Comparison of ENCODE assay signal across 8 mouse cellular contexts in genomic region chrX:95445141-95445540, GRCm38 (mm10). TPM values are rescaled to one million over a fixed set of nuclear protein-coding genes. Genes with fewer than 3 reads are reported as not detected.
A peak's percentile ranks its signal among the peaks of the same experiment; 100 is the strongest.
DNase-seq lines count a peak whose midpoint lies in the region; ATAC-seq and TF ChIP-seq lines count a peak whose summit lies in the region.

No protein-coding gene starts in this region.

- H3K27ac ChIP-seq in kidney, adult 2 months (ENCODE audit: insufficient read depth, low read depth, low read length): peak overlapping the region; percentile 92
- no peak overlapping the region for H3K27ac ChIP-seq in hindbrain, embryonic 13.5 days
- H3K27ac ChIP-seq in midbrain, embryonic 11.5 days (ENCODE audit: low read depth, low read length): no peak overlapping the region

- peak; percentile 81 for DNase-seq in kidney, adult 2 months
- DNase-seq in kidney, postnatal 14 days: no peak
- peak; percentile 67 for DNase-seq in brain, adult 2 months (ENCODE audit: low read depth, low spot score)
- DNase-seq in midbrain, embryonic 11.5 days (ENCODE audit: low spot score, missing footprints): no peak
- no peak for DNase-seq in layer of hippocampus, postnatal 14 days (ENCODE audit: low spot score in 2 of 2)
- DNase-seq in ovary, postnatal 14 days (ENCODE audit: low spot score): no peak
- no peak for DNase-seq in adrenal gland, postnatal 25 days

- H3K4me2 ChIP-seq in hindbrain, embryonic 13.5 days: peak overlapping the region; percentile 66
- H3K4me2 ChIP-seq in midbrain, embryonic 11.5 days: peak overlapping the region; percentile 55

- WGBS in kidney, adult 2 months: 13% methylated on average over 3 of the region's 3 CpGs
- WGBS in hindbrain, embryonic 13.5 days: 36% methylated on average over 3 of the region's 3 CpGs
- 34% methylated on average over 3 of the region's 3 CpGs for WGBS in midbrain, embryonic 11.5 days

- no peak for ATAC-seq in hindbrain, embryonic 13.5 days (ENCODE audit: low FRiP score)
- 0 out of 2 replicates have a peak, but pooled peaks have one; percentile 0 for ATAC-seq in midbrain, embryonic 11.5 days (ENCODE audit: low FRiP score)

- H3K4me3 ChIP-seq in kidney, adult 2 months (ENCODE audit: insufficient read depth, low read depth, low read length): peak overlapping the region; percentile 61
- peak overlapping the region; percentile 55 for H3K4me3 ChIP-seq in hindbrain, embryonic 13.5 days
- H3K4me3 ChIP-seq in midbrain, embryonic 11.5 days (ENCODE audit: low read depth, low read length): peak overlapping the region; percentile 52

- H3K27me3 ChIP-seq in kidney, adult 2 months (replicated peaks; ENCODE audit: control insufficient read depth, insufficient read depth, low read length): no peaks in the 10 kb centered on the region
- H3K27me3 ChIP-seq in hindbrain, embryonic 13.5 days: no peaks in the 10 kb centered on the region
- no peaks in the 10 kb centered on the region for H3K27me3 ChIP-seq in midbrain, embryonic 11.5 days (ENCODE audit: control insufficient read depth, insufficient read depth, low read length)

- H3K4me1 ChIP-seq in kidney, adult 2 months (ENCODE audit: control insufficient read depth, insufficient read depth, low read length): no peaks in the 10 kb centered on the region; the same call in 1 of the 2 replicates
- H3K4me1 ChIP-seq in hindbrain, embryonic 13.5 days (replicated peaks): peaks cover 20% of the 10 kb centered on the region
- H3K4me1 ChIP-seq in midbrain, embryonic 11.5 days (ENCODE audit: control insufficient read depth, insufficient read depth, low read length): peaks cover 2% of the 10 kb centered on the region; the same call in 1 of the 2 replicates

- TF ChIP-seq CTCF in kidney, adult 2 months (conservative IDR thresholded peaks at IDR 0.05; ENCODE audit: insufficient read depth, insufficient read length, low read depth, low read length): no peak

- no peak for TF ChIP-seq POLR2A in kidney, adult 2 months (IDR thresholded peaks at IDR 0.05; ENCODE audit: low read depth, low read length)

- H3K9ac ChIP-seq in hindbrain, embryonic 13.5 days: peak overlapping the region; percentile 29; the same call in 1 of the 2 replicates
- H3K9ac ChIP-seq in midbrain, embryonic 11.5 days (ENCODE audit: low read length): peak overlapping the region; percentile 63; the same call in 1 of the 2 replicates

- H3K36me3 ChIP-seq in kidney, adult 2 months (ENCODE audit: control insufficient read depth, insufficient read depth, low read length): no peaks in the 10 kb centered on the region
- no peaks in the 10 kb centered on the region for H3K36me3 ChIP-seq in hindbrain, embryonic 13.5 days
- H3K36me3 ChIP-seq in midbrain, embryonic 11.5 days (ENCODE audit: control insufficient read depth, insufficient read depth, low read length): no peaks in the 10 kb centered on the region

- no peaks in the 10 kb centered on the region for H3K9me3 ChIP-seq in hindbrain, embryonic 13.5 days
- H3K9me3 ChIP-seq in midbrain, embryonic 11.5 days (ENCODE audit: control insufficient read depth, low read length): no peaks in the 10 kb centered on the region

RNA-seq across cellular contexts. Expression of gene Amer1, which starts 0.5 kb away (rescaled TPM):
- 1.8 TPM in 2 replicates for polyA plus RNA-seq in kidney, adult 2 months (2012; rRNA removed)
- polyA plus RNA-seq in hindbrain, embryonic 13.5 days (2015; fragmentation: Nextera tagmentation; extraction: Ambion mirVana): 11.7 and 13.1 TPM in 2 replicates
- 8.5 and 8.7 TPM in 2 replicates for polyA plus RNA-seq in midbrain, embryonic 11.5 days (2014; fragmentation: Nextera tagmentation; extraction: Ambion mirVana)
- total RNA-seq in layer of hippocampus, postnatal 14 days (2021): 10 to 100 TPM in 1 of 2 experiments, 1 to 10 TPM in 1; 9.4 to 10.3 TPM
- 10.1 and 12.8 TPM in 2 replicates for total RNA-seq in adrenal gland, postnatal 25 days (2021)

Comparison
In these comparisons a context has a peak if more than half of its experiments do, and no peak if none do; other contexts are left out.
1. DNase-seq: peak in kidney, adult 2 months (single experiment) and brain, adult 2 months (single experiment); none in kidney, postnatal 14 days (single experiment), midbrain, embryonic 11.5 days (single experiment), layer of hippocampus, postnatal 14 days (0 of 2), ovary, postnatal 14 days (single experiment) and adrenal gland, postnatal 25 days (single experiment).
2. Peak in every context shown above with its lines, with median percentiles within 50 percentile points of each other: H3K4me3 ChIP-seq.